Mouse (Mus musculus): Measurements from ENCODE around the gene Paqr9.
"Not testable (repeated sequence)": the region's sequence is repeated elsewhere in the genome, so short reads cannot be mapped to it uniquely, and the experiment has no call there.

Paqr9 gene

GRCm38 (mm10) chr9:95559059-95559935 is at the start of gene Paqr9:
TSS of gene Paqr9 (plus strand) at chr9:95559657.
- DNase-seq (ENCODE audit: low read depth, low spot score): no peak

GRCm38 (mm10) chr9:95510693-95511404 is 48.6 kb upstream of the Paqr9 start:
- no peak for DNase-seq (ENCODE audit: low read depth, low spot score)

- peak; percentile 97 for DNase-seq (ENCODE audit: low read depth, low spot score)
Measured at GRCm38 (mm10) chr9:95511472-95512330, 47.8 kb upstream of the Paqr9 start, which contains the start of gene U2surp. TSS of gene U2surp (minus strand) at chr9:95511996.

GRCm38 (mm10) chr9:95512331-95513030 is 47.0 kb upstream of the Paqr9 start:
- no peak for DNase-seq (ENCODE audit: low read depth, low spot score)

- no peak for DNase-seq (ENCODE audit: low read depth, low spot score)
Measured at GRCm38 (mm10) chr9:95513776-95514175, 45.7 kb upstream of the Paqr9 start.

- not testable (repeated sequence) for DNase-seq (ENCODE audit: low read depth, low spot score)
Measured at GRCm38 (mm10) chr9:95514361-95514760, 45.1 kb upstream of the Paqr9 start.

- no peak for DNase-seq (ENCODE audit: low read depth, low spot score)
Measured at GRCm38 (mm10) chr9:95520563-95520962, 38.9 kb upstream of the Paqr9 start.

- no peak for DNase-seq (ENCODE audit: low read depth, low spot score)
Measured at GRCm38 (mm10) chr9:95521031-95521430, 38.4 kb upstream of the Paqr9 start.

- DNase-seq (ENCODE audit: low read depth, low spot score): no peak
Measured at GRCm38 (mm10) chr9:95521566-95521965, 37.9 kb upstream of the Paqr9 start.

- no peak for DNase-seq (ENCODE audit: low read depth, low spot score)
Measured at GRCm38 (mm10) chr9:95522561-95522960, 36.9 kb upstream of the Paqr9 start.

GRCm38 (mm10) chr9:95525376-95525775 is 34.1 kb upstream of the Paqr9 start:
- no peak for DNase-seq (ENCODE audit: low read depth, low spot score)

GRCm38 (mm10) chr9:95525961-95526360 is 33.5 kb upstream of the Paqr9 start:
- DNase-seq (ENCODE audit: low read depth, low spot score): peak; percentile 34

GRCm38 (mm10) chr9:95527676-95528075 is 31.8 kb upstream of the Paqr9 start:
- no peak for DNase-seq (ENCODE audit: low read depth, low spot score)

- DNase-seq (ENCODE audit: low read depth, low spot score): no peak
Measured at GRCm38 (mm10) chr9:95531144-95531543, 28.3 kb upstream of the Paqr9 start.

- no peak for DNase-seq (ENCODE audit: low read depth, low spot score)
Measured at GRCm38 (mm10) chr9:95533817-95534216, 25.6 kb upstream of the Paqr9 start.

- DNase-seq (ENCODE audit: low read depth, low spot score): no peak
Measured at GRCm38 (mm10) chr9:95539176-95539800, 20.2 kb upstream of the Paqr9 start.

GRCm38 (mm10) chr9:95540487-95540886 is 19.0 kb upstream of the Paqr9 start:
- DNase-seq (ENCODE audit: low read depth, low spot score): peak; percentile 43

GRCm38 (mm10) chr9:95541208-95541607 is 18.2 kb upstream of the Paqr9 start:
- no peak for DNase-seq (ENCODE audit: low read depth, low spot score)

- DNase-seq (ENCODE audit: low read depth, low spot score): no peak
Measured at GRCm38 (mm10) chr9:95541650-95542432, 17.6 kb upstream of the Paqr9 start.

- DNase-seq (ENCODE audit: low read depth, low spot score): no peak
Measured at GRCm38 (mm10) chr9:95542475-95542874, 17.0 kb upstream of the Paqr9 start.

All from forelimb bud, embryonic 11.5 days (tissue).